Mouse (Mus musculus) stomach, postnatal 0 days (tissue): Measurements from ENCODE around the gene Cops8.

Source experiments
- CTCF ChIP-seq: IDR thresholded peaks from 2 replicates; pipeline ENCODE4 v1.5.1; 2016; ENCODE audit warnings: antibody characterized with exemption, low read depth, mild to moderate bottlenecking, moderate library complexity
- EP300 ChIP-seq: optimal IDR thresholded peaks from 2 replicates; pipeline ENCODE3; 2016; ENCODE audit warnings: antibody characterized with exemption

DNA sequence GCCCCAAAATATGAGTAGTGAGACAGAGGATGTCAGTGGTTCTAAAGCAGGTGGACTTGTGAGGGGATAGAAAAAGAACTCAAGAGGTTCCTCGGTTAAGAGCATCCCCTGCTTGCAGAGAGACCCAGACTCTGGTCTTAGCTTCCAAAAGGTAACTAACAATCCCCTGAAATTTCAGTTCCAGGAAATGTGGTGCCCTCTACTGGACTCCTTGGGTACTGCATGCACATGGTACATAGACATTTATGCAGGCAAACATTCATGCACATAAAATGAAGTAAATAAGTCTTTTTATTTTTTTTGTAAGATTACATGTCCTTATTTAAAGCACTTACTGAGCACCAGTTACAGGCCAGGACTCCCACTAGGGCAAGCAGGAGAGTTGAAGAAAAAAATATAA, 45.6 kb upstream of the Cops8 start:
- TF ChIP-seq CTCF (peak; percentile 67), EP300 (no peak)
